Mouse (Mus musculus) small intestine, adult 2 months (tissue): Measurements from ENCODE around the gene Igsf21.

Experiments used
- CTCF ChIP-seq: fragments of 200-500 bp; IDR thresholded peaks from 2 replicates; pipeline ENCODE4 v1.5.1; 2012; ENCODE audit warnings: low read depth, mild to moderate bottlenecking, control low read depth, inconsistent platforms, low read length, moderate library complexity, mixed read lengths; ENCODE audit not compliant: insufficient replicate concordance, insufficient read length; ENCODE audit errors: extremely low read depth
- POLR2A ChIP-seq: fragments of 200-500 bp; IDR thresholded peaks from 2 replicates; pipeline ENCODE4 v1.6.1; 2012; ENCODE audit warnings: low read depth, mild to moderate bottlenecking, control low read depth, inconsistent platforms, low read length, moderate library complexity

GRCm38 (mm10) chr4:140196717-140197116 lies 49.9 kb downstream of the Igsf21 start:
- no peak for TF ChIP-seq CTCF
- no peak for TF ChIP-seq POLR2A
